Mouse (Mus musculus) gastrocnemius, postnatal 36 days (tissue): ENCODE measurements around the gene Actg2. TPM values are rescaled to one million over a fixed set of nuclear protein-coding genes. Genes with fewer than 3 reads are reported as not detected.
A peak's percentile ranks its signal among the peaks of the same experiment; 100 is the strongest.

ENCODE experiments used
- DNase-seq, 2 experiments: peaks; one replicate each; pipeline ENCODE4 v3.0.0; 2022
- intact Hi-C: fragments of 180-260 bp; cut with DNase I; formaldehyde crosslinking; loops from one replicate; pipeline ENCODE4 v1.15.1; 2025
- total RNA-seq, 2 experiments: library from RNA; stranded (reverse); gene quantifications; 2 replicates each; pipeline ENCODE4 v1.2.3; 2021

Actg2 gene
- total RNA-seq, 2 experiments from 2014 or later = 0.39 TPM; not detected in 1

DNA sequence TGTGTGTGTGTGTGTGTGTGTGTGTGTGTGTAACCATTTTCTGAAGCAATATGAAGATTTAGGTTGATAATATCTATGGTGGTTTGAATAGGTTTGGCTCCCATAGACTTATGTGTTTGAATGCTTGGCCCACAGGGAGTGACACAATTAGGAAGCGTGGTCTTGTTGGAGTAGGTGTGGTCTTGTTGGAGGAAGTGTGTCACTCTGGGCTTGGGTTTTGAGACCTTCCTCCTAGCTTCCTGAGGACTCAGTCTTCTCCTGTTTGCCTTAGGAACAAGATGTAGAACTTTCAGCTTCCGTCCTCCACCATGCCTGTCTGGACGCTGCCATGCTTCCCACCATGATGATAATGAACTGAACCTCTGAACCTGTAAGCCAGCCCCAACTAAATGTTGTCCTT lies 17.4 kb downstream of the Actg2 start:
- DNase-seq = no peak
- intact Hi-C loops = no loop called here

DNA sequence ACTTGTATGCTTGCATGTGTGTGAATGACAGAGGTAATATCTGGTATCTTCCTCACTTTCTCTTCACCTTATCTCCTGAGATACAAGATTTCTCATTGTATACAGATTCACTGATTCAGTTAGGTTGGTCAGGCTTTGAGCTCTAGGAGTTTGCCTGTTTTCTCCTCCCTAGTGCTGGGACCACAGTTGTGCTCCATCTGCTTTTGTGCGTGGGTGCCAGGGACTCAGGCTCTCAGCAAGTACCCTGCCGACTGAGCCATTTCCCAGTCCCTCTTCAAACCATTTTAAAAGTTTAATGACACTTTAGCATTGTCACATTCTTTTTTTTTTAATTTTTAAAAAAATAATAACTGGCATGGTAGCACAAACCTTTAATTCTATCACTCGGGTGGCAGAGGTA lies 20.9 kb downstream of the Actg2 start:
- intact Hi-C loops = no loop called here
- DNase-seq = no peak

DNA sequence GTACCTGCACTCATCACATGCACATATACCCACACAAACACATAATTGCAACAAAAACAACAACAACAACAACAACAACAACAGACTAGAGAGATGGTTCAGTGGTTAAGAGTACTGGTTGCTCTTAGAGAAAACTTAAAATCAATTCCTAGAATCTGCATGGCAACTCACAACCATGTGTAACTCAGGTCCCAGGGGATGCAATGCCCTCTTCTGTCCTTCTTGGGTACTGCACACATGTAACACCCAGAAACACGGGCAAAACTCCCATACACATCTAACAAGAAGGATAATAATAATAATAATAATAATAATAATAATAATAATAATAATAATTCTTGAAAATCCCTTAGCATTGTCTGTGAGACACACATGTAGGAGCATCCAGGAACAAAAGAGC lies 23.6 kb downstream of the Actg2 start:
- intact Hi-C loops = loop anchor here (2.0 kb wide), 1 partner anchor 156 kb away; no protein-coding TSS in a partner anchor
- DNase-seq = peak in 1 of 2 experiments; percentile 52

DNA sequence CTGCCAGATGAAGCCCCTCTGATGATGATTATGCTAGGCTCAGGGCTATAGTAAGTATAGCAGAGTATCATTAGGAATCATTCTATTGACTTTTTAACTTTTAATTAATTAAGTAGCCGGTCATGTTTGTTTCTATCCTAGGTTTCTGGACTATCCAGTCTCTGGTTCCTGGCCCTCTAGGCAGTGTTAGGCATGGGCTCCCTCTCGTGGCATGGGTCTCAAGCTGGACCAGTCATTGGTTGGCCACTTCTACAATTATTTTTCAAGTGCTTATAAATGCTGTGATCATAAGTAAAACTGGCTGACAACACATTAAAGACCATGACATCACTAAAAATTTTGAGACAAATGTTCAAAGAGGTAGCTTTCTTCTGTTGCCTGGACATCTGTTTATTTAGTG lies 25.9 kb downstream of the Actg2 start:
- intact Hi-C loops = no loop called here
- no peak for DNase-seq

- DNase-seq = no peak
- intact Hi-C loops = no loop called here
These were observed 26.6 kb downstream of the Actg2 start for GRCm38 (mm10) chr6:83509442-83509841.

DNA sequence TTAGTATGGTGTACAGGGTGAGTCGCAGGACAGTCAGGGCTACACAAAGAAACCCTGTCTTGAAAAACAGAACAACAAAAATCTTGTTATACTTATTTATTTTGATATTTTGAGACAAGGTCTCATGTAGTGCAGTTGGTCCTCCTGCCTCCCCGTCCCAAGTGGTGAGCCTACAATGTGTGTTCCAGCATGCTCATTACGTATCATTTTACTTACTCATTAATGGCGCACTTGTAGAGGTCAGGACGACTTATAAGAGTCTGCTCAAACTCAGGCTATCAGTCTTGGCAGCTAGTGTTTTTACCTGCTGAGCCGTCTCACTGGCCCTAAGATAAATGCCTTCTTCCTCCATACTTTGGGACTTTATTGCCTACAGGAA lies 28.9 kb downstream of the Actg2 start:
- intact Hi-C loops = no loop called here
- no peak for DNase-seq

DNA sequence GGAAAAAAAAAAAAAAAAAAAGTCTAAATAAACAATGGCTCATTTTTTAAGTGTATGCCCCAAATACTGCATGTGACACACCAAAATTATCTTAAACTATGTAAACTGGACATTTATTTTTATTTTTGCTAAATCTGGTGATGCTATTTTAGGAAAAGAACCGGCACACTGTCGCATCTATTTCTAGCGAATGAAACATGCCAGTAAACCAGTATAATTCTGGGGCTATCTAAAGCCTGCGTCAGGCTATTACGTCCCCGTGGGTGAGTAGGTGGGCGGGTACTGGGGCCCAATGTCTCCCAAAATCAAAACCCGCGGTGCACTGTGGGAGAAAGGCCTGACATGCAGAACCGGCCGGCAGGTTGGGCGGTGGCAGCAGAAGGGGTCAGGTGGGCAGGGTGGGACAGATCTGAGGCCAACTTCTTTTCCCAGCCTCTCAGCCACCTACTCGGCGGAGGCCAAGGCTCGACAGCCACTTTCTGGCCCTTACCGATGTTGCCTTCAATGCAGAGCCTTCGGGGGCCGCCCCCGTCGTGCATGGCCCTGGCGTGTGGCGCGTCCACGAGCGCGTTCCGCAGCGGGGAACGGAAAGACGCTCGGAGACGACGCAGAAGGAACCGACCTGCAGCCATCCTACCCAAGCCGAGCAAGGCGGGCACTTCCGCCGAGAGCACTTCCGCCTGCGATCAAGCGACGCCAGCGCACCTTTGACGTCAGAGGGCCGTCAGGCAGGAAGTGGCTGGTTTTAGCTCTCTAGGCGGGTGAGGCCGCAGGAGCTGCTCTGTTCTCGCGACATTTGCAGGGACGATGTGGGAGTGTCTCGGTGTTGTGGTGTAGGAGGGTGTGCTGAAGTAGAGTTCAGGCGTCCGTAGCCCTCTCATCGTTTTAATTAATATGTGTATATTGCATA lies 29.6 kb downstream of the Actg2 start, which contains the start of gene Dguok:
Gene Dguok, minus strand, starts transcription at position 712 of the 910 bp plus-strand sequence.
- intact Hi-C loops = no loop called here
- DNase-seq = peak; percentile 92 to 95

- intact Hi-C loops = no loop called here
These were observed 30.5 kb downstream of the Actg2 start for GRCm38 (mm10) chr6:83505554-83505953.

GRCm38 (mm10) chr6:83503361-83503760 lies 32.7 kb downstream of the Actg2 start:
- DNase-seq = no peak
- intact Hi-C loops = loop anchor here (2.0 kb wide), 1 partner anchor 47 kb away; no protein-coding TSS in a partner anchor

More at GRCm38 (mm10) chr6:83505554-83505953, 30.5 kb downstream of the Actg2 start:
- no peak for DNase-seq

- intact Hi-C loops = loop anchor here (2.0 kb wide), 1 partner anchor 46 kb away; no protein-coding TSS in a partner anchor
- no peak for DNase-seq
These were observed 33.4 kb downstream of the Actg2 start for GRCm38 (mm10) chr6:83502656-83503055.

DNA sequence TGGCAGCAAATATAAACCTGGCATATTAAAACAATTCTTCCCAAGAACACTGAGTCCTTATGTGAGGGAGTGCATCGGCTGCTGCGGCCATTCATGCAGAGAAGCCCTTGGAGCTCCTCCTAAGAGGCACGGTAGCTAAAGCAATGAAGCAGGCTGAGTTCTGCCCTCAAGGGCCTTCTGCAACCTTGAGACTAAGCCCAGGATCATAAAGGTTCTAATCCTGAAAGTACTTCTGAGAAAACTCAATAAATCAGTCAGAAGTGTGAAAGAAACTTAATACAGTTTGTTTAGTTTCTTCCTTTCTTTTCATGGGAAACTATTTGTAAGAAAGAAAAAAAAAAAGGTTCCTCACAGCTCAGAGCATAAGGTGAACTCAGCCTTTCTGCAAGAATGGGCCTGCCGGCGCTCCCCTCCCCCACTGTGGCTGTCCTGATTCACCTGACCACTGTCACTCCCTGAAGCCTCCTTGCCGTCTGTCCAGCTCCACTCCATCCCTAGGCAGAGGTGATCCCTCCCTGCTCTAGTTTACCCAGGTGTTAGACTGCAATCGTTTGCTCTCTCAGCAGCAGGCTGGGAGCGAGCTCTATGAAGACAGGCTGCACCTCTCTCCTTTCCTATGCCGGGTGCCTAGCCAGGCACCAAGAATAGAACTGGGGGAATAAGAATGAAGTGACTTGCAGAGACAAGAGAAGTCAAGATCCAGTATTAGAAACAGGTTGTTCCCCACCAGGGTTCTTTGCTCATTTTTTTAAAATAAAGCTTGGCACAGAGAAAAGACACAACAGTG lies 34.3 kb downstream of the Actg2 start:
- DNase-seq = no peak
- intact Hi-C loops = loop anchor here (2.0 kb wide), 1 partner anchor 45 kb away; no protein-coding TSS in a partner anchor

DNA sequence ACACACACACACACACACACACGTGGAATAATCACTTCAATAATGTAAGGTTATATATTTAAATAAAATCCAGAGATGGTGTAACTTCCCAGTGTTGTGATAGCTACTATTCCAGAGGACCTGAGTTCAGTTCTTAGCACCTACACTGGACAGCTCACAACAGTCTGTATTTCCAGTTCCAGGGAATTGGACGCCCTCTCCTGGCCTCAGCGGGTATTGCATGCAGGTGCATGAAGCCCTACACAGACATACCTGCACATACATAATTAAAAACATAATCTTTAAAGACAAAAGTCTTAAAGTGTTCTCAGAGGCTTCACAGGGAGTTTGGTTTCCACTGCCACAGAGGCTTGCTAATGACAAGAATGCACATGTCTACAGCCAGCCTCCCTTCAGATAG lies 35.6 kb downstream of the Actg2 start:
- no peak for DNase-seq
- intact Hi-C loops = no loop called here

- no peak for DNase-seq
- intact Hi-C loops = no loop called here
These were observed 37.0 kb downstream of the Actg2 start for GRCm38 (mm10) chr6:83499078-83499477.

DNA sequence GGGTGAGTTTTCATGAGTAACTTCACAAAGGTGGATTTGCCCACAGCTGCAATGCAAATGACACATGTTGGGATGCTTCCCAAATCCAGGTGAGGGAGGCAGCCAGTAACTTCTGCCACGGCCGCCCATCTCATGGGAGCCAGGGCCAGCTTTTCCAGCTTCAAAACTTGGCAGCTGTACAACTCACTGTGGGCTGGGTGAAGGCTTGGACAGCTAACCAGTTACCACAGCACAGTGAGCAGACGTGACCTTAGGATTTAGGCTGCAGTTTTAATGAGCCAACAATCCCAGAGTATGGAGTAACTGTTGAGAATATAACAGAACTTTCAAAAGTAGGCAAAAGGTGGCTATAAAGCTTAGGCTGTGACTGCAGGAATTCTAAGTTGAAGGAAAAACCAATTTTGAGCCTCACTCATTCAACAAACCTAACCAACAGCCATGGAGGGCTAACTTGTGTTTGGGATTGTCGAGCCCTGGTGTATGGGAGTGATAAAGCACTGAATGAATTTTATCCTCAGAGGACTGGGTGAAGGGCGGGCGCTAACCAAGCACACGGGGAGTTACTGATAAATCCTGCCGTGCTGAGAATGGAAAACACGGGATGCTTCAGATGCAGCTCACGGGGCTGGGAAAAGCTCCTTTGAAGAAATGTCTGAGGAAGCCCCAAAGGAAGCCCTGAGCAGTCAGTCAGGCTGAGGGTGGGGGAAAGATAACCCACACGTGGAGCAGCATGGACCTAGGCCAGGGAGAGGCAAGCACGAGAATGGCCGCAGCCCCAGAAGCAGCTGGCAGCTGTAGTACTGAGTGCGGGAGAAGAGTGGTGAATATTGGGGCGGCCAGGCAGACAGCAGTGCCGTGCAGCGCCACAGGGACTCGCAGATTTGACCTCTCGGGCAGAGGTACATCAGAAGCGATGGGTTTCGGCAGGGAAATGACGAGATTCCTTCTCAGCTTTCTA lies 39.0 kb downstream of the Actg2 start:
- no peak for DNase-seq
- intact Hi-C loops = no loop called here

DNA sequence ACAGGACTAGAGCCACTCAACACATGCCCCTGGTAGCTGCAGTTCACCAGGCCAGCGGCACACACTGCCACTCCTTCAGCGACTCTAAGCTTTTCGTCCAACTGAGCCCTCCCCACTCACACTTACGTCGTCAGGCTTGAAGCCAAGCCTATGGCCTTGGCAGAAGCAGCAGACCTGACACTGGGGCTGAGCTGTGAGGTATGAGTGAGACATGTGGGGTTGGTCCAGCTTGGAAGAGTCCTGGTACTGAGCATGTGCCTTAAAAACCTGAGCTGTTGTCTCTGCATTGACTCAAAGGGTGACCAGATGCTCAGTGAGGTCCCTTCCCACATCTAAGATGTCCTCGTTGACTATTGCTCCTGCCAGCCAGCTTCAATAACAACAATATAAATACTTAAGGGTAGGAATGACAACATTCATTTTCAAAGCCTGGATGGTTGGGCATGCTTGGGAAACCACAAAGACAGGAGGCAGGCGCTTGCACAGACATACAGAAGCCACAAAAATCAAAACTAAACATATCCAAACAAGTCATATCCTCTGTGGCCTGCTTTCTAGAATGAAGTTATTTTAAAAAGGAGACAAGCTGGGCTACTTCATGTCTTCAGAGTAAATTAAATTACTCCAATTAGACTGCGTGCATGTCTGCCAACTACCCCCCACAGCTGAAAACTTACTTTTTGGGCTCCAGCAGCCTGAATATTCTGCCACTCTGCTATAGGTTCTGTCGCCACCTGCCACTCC lies 39.9 kb downstream of the Actg2 start:
- intact Hi-C loops = no loop called here

DNA sequence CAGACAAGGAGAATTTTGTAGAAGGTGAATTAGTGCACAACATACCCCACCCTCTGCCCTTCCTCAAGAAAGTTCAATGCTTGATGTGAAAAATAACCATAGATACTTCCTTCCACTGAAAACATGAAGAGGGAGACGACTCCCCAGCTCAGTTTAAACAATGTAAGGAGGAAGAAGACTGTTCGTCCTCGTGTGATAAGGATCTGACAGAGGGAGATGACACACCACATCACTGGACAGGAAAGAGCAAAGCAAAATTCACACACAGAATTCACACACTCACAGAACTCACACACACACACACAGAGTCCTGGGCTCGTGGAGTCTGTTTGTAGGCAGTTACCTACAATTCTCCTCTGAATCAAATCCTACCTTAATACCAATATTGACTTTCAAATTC lies 45.4 kb downstream of the Actg2 start:
- no peak for DNase-seq
- intact Hi-C loops = no loop called here

More for the DNA sequence above, 39.9 kb downstream of the Actg2 start:
- DNase-seq = no peak

DNA sequence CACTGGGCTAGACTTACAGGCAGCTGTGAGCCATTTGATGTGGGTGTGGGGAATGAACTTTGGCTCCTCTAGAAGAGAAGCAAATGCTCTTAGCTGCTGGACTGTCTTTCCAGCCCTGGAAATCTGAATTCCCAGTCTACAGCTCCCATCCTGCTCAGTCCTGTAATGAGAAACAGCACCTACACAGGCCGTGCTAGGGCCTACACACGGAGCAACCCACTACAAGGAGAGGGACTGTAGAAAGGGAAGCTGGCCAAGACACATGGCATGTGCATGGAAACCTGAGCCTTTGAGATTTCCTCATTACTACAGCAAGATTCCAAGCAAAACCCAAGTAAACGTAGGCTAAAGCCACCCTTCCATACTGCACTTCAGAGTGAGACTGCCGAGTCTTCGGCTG lies 47.9 kb downstream of the Actg2 start:
- DNase-seq = no peak
- intact Hi-C loops = no loop called here

GRCm38 (mm10) chr6:83487298-83487697 lies 48.8 kb downstream of the Actg2 start:
- DNase-seq = peak; percentile 44 to 50
- intact Hi-C loops = no loop called here

DNA sequence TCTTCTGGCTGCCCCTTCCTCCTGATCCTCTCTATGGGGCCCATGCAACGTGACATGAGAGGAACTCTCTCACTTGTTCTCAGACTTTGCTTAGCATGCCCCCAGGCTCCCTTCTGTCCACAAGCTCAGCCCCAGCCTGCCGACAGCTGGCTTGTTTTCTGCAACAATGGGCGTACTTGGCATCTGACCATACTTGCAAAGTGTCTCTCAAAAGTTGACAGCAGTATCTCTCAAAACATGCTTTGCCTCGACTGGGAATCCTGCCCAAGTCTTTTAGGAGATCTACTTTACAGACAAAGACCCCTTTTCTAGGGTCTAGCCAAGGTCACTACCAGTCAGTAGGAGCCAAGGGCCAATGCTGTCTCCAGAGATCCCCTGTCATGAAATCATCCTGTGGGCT lies 50.2 kb downstream of the Actg2 start:
- intact Hi-C loops = no loop called here
- DNase-seq = no peak
